Mouse (Mus musculus): Measurements from ENCODE around the gene Extl2. TPM values are rescaled to one million over a fixed set of nuclear protein-coding genes. Genes with fewer than 3 reads are reported as not detected.

Gene Extl2
- polyA plus RNA-seq, 1 experiment = 12.3 TPM

GRCm38 (mm10) chr3:116047034-116047433 lies 39.8 kb downstream of the Extl2 start:
- H3K4me3 ChIP-seq (ENCODE audit: insufficient read depth, low read depth, low read length) = no peak overlapping the region
- H3K27ac ChIP-seq (ENCODE audit: insufficient read depth, low read depth, low read length) = no peak overlapping the region
- H3K27me3 ChIP-seq (replicated peaks; ENCODE audit: control insufficient read depth, insufficient read depth, low read length) = no peaks in the 10 kb centered on the region
- no peak for DNase-seq
- H3K36me3 ChIP-seq (ENCODE audit: control insufficient read depth, insufficient read depth, low read length) = no peaks in the 10 kb centered on the region
- no peaks in the 10 kb centered on the region for H3K4me1 ChIP-seq (ENCODE audit: control insufficient read depth, insufficient read depth, low read length)
- TF ChIP-seq CTCF (conservative IDR thresholded peaks at IDR 0.05; ENCODE audit: insufficient read depth, insufficient read length, low read depth, low read length) = no peak
- no peak for TF ChIP-seq POLR2A (IDR thresholded peaks at IDR 0.05; ENCODE audit: low read depth, low read length)
- WGBS = 73% methylated on average over 5 of the region's 5 CpGs

GRCm38 (mm10) chr3:116057078-116057477 lies 49.8 kb downstream of the Extl2 start:
- Histone ChIP-seq H3K4me3 (ENCODE audit: insufficient read depth, low read depth, low read length) (no peak overlapping the region), H3K27me3 (replicated peaks; ENCODE audit: control insufficient read depth, insufficient read depth, low read length) (no peaks in the 10 kb centered on the region), H3K27ac (ENCODE audit: insufficient read depth, low read depth, low read length) (no peak overlapping the region), H3K36me3 (ENCODE audit: control insufficient read depth, insufficient read depth, low read length) (no peaks in the 10 kb centered on the region), H3K4me1 (ENCODE audit: control insufficient read depth, insufficient read depth, low read length) (no peaks in the 10 kb centered on the region)
- TF ChIP-seq CTCF (conservative IDR thresholded peaks at IDR 0.05; ENCODE audit: insufficient read depth, insufficient read length, low read depth, low read length) = no peak
- no peak for TF ChIP-seq POLR2A (IDR thresholded peaks at IDR 0.05; ENCODE audit: low read depth, low read length)
- DNase-seq = no peak
- WGBS = 77% methylated on average over 6 of the region's 6 CpGs

GRCm38 (mm10) chr3:116060320-116060719 lies 53.1 kb downstream of the Extl2 start:
- TF ChIP-seq POLR2A (IDR thresholded peaks at IDR 0.05; ENCODE audit: low read depth, low read length) (no peak), CTCF (conservative IDR thresholded peaks at IDR 0.05; ENCODE audit: insufficient read depth, insufficient read length, low read depth, low read length) (no peak)
- no peak overlapping the region for H3K27ac ChIP-seq (ENCODE audit: insufficient read depth, low read depth, low read length)
- no peaks in the 10 kb centered on the region for H3K27me3 ChIP-seq (replicated peaks; ENCODE audit: control insufficient read depth, insufficient read depth, low read length)
- H3K4me3 ChIP-seq (ENCODE audit: insufficient read depth, low read depth, low read length) = no peak overlapping the region
- WGBS = 75% methylated on average over 5 of the region's 5 CpGs
- no peaks in the 10 kb centered on the region for H3K4me1 ChIP-seq (ENCODE audit: control insufficient read depth, insufficient read depth, low read length)
- no peaks in the 10 kb centered on the region for H3K36me3 ChIP-seq (ENCODE audit: control insufficient read depth, insufficient read depth, low read length)
- DNase-seq = no peak

GRCm38 (mm10) chr3:116062141-116062540 lies 54.9 kb downstream of the Extl2 start:
- no peak for DNase-seq
- Histone ChIP-seq H3K27me3 (replicated peaks; ENCODE audit: control insufficient read depth, insufficient read depth, low read length) (no peaks in the 10 kb centered on the region), H3K36me3 (ENCODE audit: control insufficient read depth, insufficient read depth, low read length) (no peaks in the 10 kb centered on the region), H3K27ac (ENCODE audit: insufficient read depth, low read depth, low read length) (no peak overlapping the region), H3K4me1 (ENCODE audit: control insufficient read depth, insufficient read depth, low read length) (no peaks in the 10 kb centered on the region), H3K4me3 (ENCODE audit: insufficient read depth, low read depth, low read length) (no peak overlapping the region)
- 98% methylated on average over 2 of the region's 2 CpGs for WGBS
- TF ChIP-seq CTCF (conservative IDR thresholded peaks at IDR 0.05; ENCODE audit: insufficient read depth, insufficient read length, low read depth, low read length) = no peak
- no peak for TF ChIP-seq POLR2A (IDR thresholded peaks at IDR 0.05; ENCODE audit: low read depth, low read length)

GRCm38 (mm10) chr3:116072584-116072983 lies 65.3 kb downstream of the Extl2 start:
- Histone ChIP-seq H3K4me3 (ENCODE audit: insufficient read depth, low read depth, low read length) (no peak overlapping the region), H3K27ac (ENCODE audit: insufficient read depth, low read depth, low read length) (no peak overlapping the region), H3K4me1 (ENCODE audit: control insufficient read depth, insufficient read depth, low read length) (no peaks in the 10 kb centered on the region), H3K27me3 (replicated peaks; ENCODE audit: control insufficient read depth, insufficient read depth, low read length) (no peaks in the 10 kb centered on the region), H3K36me3 (ENCODE audit: control insufficient read depth, insufficient read depth, low read length) (no peaks in the 10 kb centered on the region)
- WGBS = 92% methylated on average over 2 of the region's 2 CpGs
- no peak for TF ChIP-seq POLR2A (IDR thresholded peaks at IDR 0.05; ENCODE audit: low read depth, low read length)
- DNase-seq = no peak

GRCm38 (mm10) chr3:116076739-116077138 lies 69.5 kb downstream of the Extl2 start:
- no peak for DNase-seq
- H3K36me3 ChIP-seq (ENCODE audit: control insufficient read depth, insufficient read depth, low read length) = no peaks in the 10 kb centered on the region
- no peak for TF ChIP-seq CTCF (conservative IDR thresholded peaks at IDR 0.05; ENCODE audit: insufficient read depth, insufficient read length, low read depth, low read length)
- no peak for TF ChIP-seq POLR2A (IDR thresholded peaks at IDR 0.05; ENCODE audit: low read depth, low read length)
- H3K4me3 ChIP-seq (ENCODE audit: insufficient read depth, low read depth, low read length) = no peak overlapping the region
- H3K27me3 ChIP-seq (replicated peaks; ENCODE audit: control insufficient read depth, insufficient read depth, low read length) = no peaks in the 10 kb centered on the region
- H3K27ac ChIP-seq (ENCODE audit: insufficient read depth, low read depth, low read length) = no peak overlapping the region
- 43% methylated on average over 2 of the region's 2 CpGs for WGBS
- no peaks in the 10 kb centered on the region for H3K4me1 ChIP-seq (ENCODE audit: control insufficient read depth, insufficient read depth, low read length)

GRCm38 (mm10) chr3:116078490-116078889 lies 71.2 kb downstream of the Extl2 start:
- Histone ChIP-seq H3K36me3 (ENCODE audit: control insufficient read depth, insufficient read depth, low read length) (no peaks in the 10 kb centered on the region), H3K27me3 (replicated peaks; ENCODE audit: control insufficient read depth, insufficient read depth, low read length) (no peaks in the 10 kb centered on the region), H3K27ac (ENCODE audit: insufficient read depth, low read depth, low read length) (no peak overlapping the region), H3K4me3 (ENCODE audit: insufficient read depth, low read depth, low read length) (no peak overlapping the region), H3K4me1 (ENCODE audit: control insufficient read depth, insufficient read depth, low read length) (no peaks in the 10 kb centered on the region)
- DNase-seq = no peak
- 81% methylated on average over 4 of the region's 4 CpGs for WGBS
- no peak for TF ChIP-seq CTCF (conservative IDR thresholded peaks at IDR 0.05; ENCODE audit: insufficient read depth, insufficient read length, low read depth, low read length)
- no peak for TF ChIP-seq POLR2A (IDR thresholded peaks at IDR 0.05; ENCODE audit: low read depth, low read length)

Other genes starting within 250 kb of the Extl2 start
- gene Dph5, start 119.6 kb upstream of the Extl2 start, polyA plus RNA-seq (2012; rRNA removed) = 4.1 and 6.1 TPM in 2 replicates
- 9.2 and 14.6 TPM in 2 replicates for gene Slc30a7, start 56 bp upstream of the Extl2 start, polyA plus RNA-seq (2012; rRNA removed)
- gene Vcam1, start 122.2 kb downstream of the Extl2 start, polyA plus RNA-seq (2012; rRNA removed) = 4.2 and 7.5 TPM in 2 replicates
- gene Gpr88, start 246.0 kb downstream of the Extl2 start, polyA plus RNA-seq (2012; rRNA removed) = 0.39 and 0.80 TPM in 2 replicates

Measured in kidney, adult 2 months (tissue).